Mouse (Mus musculus) intestine, embryonic 14.5 days (tissue): ENCODE measurements around the gene Gm3183. TPM values are rescaled to one million over a fixed set of nuclear protein-coding genes. Genes with fewer than 3 reads are reported as not detected.
"Not testable (repeated sequence)": the region's sequence is repeated elsewhere in the genome, so short reads cannot be mapped to it uniquely, and the experiment has no call there.

Experiments used
- ATAC-seq: fragments of 200-750 bp; cut with Nextera tagmentation; replicated peaks from 2 replicates; pipeline ENCODE4 v1.8.0; 2017; ENCODE audit warnings: low read depth, moderate number of reproducible peaks, moderate TSS enrichment, moderate library complexity; ENCODE audit not compliant: low FRiP score, low TSS enrichment
- DNase-seq: peaks from one replicate; pipeline ENCODE4 v3.0.0-alpha.2; 2018; ENCODE audit warnings: low spot score
- H3K27ac ChIP-seq: fragments of 300-500 bp; sonication (generic); 2 replicates; pipeline ENCODE4 v1.5.1; 2014; ENCODE audit warnings: low read depth, mild to moderate bottlenecking, control low read depth
- H3K27me3 ChIP-seq: fragments of 300-500 bp; sonication (generic); replicated peaks from 2 replicates; pipeline ENCODE4 v1.6.1; 2014; ENCODE audit warnings: low read length, control low read depth; ENCODE audit not compliant: control insufficient read depth, insufficient read depth
- H3K36me3 ChIP-seq: fragments of 300-500 bp; sonication (generic); 2 replicates; pipeline ENCODE4 v1.6.1; 2014; ENCODE audit warnings: low read length, control low read depth; ENCODE audit not compliant: control insufficient read depth, insufficient read depth
- H3K4me1 ChIP-seq: fragments of 300-500 bp; sonication (generic); replicated peaks from 2 replicates; pipeline ENCODE4 v1.6.1; 2014; ENCODE audit warnings: low read length, control low read depth, mixed read lengths; ENCODE audit not compliant: control insufficient read depth, insufficient read depth
- H3K4me2 ChIP-seq: fragments of 300-500 bp; sonication (generic); 2 replicates; pipeline ENCODE4 v1.6.1; 2014; ENCODE audit warnings: low read length
- H3K4me3 ChIP-seq: fragments of 300-500 bp; sonication (generic); 2 replicates; pipeline ENCODE4 v1.5.1; 2014; ENCODE audit warnings: low read depth, low read length, control low read depth, mixed read lengths
- H3K9ac ChIP-seq: fragments of 300-500 bp; sonication (generic); 2 replicates; pipeline ENCODE4 v1.6.1; 2014; ENCODE audit warnings: mild to moderate bottlenecking, low read length
- H3K9me3 ChIP-seq: fragments of 300-500 bp; sonication (generic); 2 replicates; pipeline ENCODE4 v1.6.1; 2016; ENCODE audit warnings: low read length, control low read depth; ENCODE audit not compliant: control insufficient read depth
- WGBS: fragments of 180-500 bp; shearing (Covaris S2); extraction: QIAGEN DNeasy Blood & Tissue Kit; methylation state at CpG from one replicate; pipeline ENCODE4 v1.1.7; 2014; 5-methylcytosine and 5-hydroxymethylcytosine counted together
- polyA plus RNA-seq: library from polyadenylated mRNA; unstranded; fragments of >200 nt; fragmentation: Nextera tagmentation; extraction: Ambion mirVana; gene quantifications from 2 replicates; pipeline ENCODE4 v1.2.1, GENCODE M21; 2014

Gm3183 gene
- polyA plus RNA-seq, result not detected in 2 replicates

DNA sequence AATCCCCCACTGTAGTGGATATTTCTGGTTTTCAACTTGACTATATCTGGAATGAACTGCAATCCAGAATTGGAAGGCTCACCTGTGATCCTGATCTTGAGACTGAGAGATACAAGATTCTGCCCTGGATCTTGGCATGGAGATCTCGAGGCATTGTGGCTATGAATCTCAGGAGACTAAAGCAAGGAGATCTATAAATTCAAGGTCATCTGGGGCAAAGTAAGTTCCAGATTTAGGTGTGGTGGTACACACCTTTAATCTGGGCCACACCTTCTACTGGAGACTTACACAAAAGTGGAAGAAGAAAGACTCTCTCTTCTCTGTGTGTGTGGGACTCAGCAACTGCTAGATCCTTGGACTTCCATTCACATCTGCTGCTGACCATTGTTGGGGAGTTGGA lies at the start of gene Gm3183:
Gene Gm3183, plus strand, starts transcription at position 301 of the 400 bp plus-strand sequence.
- not testable (repeated sequence) for H3K4me3 ChIP-seq, H3K4me1 ChIP-seq, H3K27ac ChIP-seq, H3K4me2 ChIP-seq, H3K36me3 ChIP-seq, H3K9me3 ChIP-seq, H3K27me3 ChIP-seq, H3K9ac ChIP-seq, DNase-seq, ATAC-seq
- no CpG with 5 or more reads among the region's 1 CpGs for WGBS

Other genes with a start within 250 kb of the Gm3183 start
- not detected in 2 replicates for gene Gm3147, start 249.1 kb upstream of the Gm3183 start, polyA plus RNA-seq
- gene Gm6509, start 241.5 kb upstream of the Gm3183 start, polyA plus RNA-seq, result not detected in 2 replicates
- not detected in 2 replicates for gene Gm6205, start 217.1 kb upstream of the Gm3183 start, polyA plus RNA-seq
- gene Gm6367, start 123.2 kb downstream of the Gm3183 start, polyA plus RNA-seq, result not detected in 2 replicates
- gene Gm7942, start 241.5 kb downstream of the Gm3183 start, polyA plus RNA-seq, result not detected in 2 replicates